Mouse (Mus musculus) embryonic fibroblast, embryonic 13.5 days (primary cell): Measurements from ENCODE around the gene Abcc2.

Experiments used
- CTCF ChIP-seq: IDR thresholded peaks from 2 replicates; pipeline ENCODE4 v1.5.1; 2011; ENCODE audit warnings: mild to moderate bottlenecking, control low read depth, low read length, moderate library complexity, borderline replicate concordance; ENCODE audit not compliant: insufficient read depth
- POLR2A ChIP-seq: IDR thresholded peaks from 2 replicates; pipeline ENCODE4 v1.6.1; 2011; ENCODE audit warnings: low read depth, mild to moderate bottlenecking, control low read depth, low read length, moderate library complexity

DNA sequence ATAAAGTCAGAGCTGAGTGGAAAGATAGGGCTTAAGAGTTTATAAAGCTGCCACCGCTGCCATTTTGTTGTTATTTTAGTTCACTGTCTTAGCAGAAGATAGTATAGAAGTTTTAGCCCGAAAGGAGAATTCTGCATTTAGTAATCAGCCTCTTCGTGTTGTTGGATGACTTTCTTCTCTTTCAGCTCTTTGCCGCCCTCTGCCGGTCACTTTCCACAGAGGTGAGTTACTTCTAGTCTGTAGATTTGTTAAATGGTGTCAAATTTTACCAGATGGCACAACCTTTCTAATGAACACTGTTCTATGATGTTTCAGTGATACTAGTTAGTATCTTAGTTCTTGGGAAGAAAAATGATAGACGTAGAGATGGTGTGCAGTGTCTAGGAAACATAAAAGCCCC lies 21.5 kb upstream of the Abcc2 start:
- TF ChIP-seq POLR2A (no peak), CTCF (no peak)
